Mouse (Mus musculus): ENCODE data around the gene Uqcr11.

Gene Uqcr11

GRCm38 (mm10) chr10:80406684-80407501 lies at the start of gene Uqcr11:
Gene Uqcr11, minus strand, starts transcription at chr10:80406830.
- peak; percentile 96 for DNase-seq

DNA sequence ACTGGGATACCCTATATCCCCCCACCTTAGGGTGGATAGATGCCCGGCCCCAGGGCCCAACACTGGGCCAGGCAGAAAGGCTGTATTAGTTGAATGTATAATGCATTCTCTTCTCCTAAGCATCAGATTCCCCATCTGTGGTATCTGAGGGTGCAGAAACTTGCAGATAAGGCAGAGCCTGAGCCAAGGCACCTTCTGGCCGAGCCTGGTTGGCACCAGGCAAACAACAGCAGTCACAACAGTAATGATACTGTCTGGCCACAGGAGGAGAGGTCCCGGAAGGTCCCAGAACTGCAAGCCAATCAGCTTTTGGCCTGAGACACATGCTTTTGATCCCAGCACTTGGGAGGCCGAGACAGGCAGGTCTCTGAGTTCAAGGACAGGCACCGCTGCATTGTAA lies 49.1 kb upstream of the Uqcr11 start:
- no peak for DNase-seq

DNA sequence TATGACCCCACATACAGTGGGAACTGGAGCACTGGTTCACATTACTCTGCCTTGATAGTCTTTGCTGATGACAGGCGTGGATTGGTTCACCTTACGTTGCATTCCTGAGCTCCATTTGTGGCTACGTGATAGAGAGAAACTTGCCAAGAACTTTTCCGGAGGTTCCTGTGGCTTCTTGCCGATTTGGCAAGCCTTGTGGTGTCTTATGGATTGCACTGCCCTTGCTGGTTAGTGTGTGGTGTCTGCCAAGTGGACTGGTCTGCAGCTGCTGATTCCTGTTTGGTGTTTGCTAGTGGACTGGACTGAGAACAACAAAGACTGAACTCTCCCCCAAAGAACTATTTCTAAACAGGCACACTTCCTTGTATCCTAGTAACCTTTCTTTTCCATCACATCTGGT lies 48.2 kb upstream of the Uqcr11 start:
- DNase-seq = no peak

GRCm38 (mm10) chr10:80453601-80454000 lies 47.0 kb upstream of the Uqcr11 start:
- no peak for DNase-seq

GRCm38 (mm10) chr10:80450599-80450998 lies 44.0 kb upstream of the Uqcr11 start:
- DNase-seq = no peak

- peak; percentile 80 for DNase-seq
Observed at GRCm38 (mm10) chr10:80445898-80446601, 39.4 kb upstream of the Uqcr11 start.

- DNase-seq = no peak
Observed at GRCm38 (mm10) chr10:80445052-80445451, 38.4 kb upstream of the Uqcr11 start.

DNA sequence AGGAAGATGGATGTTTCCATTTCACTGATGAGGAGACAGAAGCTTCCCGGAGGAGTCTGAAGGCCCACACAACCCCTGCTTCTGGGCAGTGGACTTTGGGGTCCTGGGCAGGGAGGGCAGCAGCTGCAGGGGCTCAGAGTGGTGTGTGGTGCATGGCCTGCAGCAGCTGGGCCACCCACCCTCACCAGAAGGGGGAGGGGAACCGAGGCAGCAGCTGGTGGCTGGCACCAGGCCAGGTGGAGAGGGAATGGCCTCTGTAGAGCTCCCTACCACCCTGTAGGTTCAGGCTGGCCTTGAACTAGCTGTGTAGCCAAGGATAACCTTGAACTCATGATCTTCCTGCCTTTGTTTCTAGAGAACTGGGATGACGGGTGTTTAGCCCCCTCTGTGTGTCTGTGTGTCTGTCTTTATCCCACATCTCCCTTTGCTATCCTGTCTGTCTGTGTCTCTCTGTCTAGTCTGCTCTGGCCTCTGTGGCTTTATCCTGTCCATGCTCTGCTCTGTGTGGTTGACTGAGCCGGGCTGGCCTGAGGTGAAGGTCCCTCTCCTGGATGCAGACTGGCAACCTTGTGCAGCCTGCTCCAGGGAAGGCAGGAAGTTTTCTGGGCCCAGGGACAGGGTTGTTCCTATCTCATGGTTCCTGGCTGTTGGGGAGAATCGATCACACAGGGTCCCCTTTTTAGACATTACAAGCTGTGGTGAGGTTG lies 37.9 kb upstream of the Uqcr11 start:
- peak; percentile 71 for DNase-seq

DNA sequence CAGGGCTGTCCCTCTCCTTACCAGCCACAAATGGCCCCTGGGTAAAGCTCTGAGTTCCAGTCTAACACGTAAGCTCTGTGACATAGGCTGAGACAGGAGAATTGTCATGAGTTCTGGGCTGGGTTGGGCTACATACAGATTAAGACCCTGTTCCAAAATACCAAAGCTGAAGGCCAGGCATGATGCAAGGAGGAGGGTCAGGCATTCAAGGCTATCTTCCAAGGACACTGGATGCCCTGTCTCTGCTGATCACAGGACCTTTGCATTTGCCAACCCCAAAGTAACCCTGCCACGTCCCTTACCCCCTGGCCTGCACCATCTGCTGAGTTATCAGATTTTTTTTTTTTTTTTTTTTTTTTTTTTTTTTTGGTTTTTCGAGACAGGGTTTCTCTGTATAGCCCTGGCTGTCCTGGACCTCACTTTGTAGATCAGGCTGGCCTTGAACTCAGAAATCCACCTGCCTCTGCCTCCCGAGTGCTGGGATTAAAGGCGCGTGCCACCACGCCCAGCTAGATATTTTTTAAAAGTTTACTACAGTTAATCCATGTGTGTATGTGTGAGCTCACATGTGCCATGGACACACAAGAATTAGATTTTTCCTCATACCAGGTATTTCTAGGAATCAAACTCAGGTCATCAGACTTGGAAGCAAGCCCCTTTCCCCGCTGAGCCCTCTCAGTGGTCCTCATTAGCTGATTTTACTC lies 37.1 kb upstream of the Uqcr11 start:
- no peak for DNase-seq

GRCm38 (mm10) chr10:80442989-80443388 lies 36.4 kb upstream of the Uqcr11 start:
- no peak for DNase-seq

- DNase-seq = no peak
Observed at GRCm38 (mm10) chr10:80441598-80441997, 35.0 kb upstream of the Uqcr11 start.

- DNase-seq = no peak
Observed at GRCm38 (mm10) chr10:80440031-80440430, 33.4 kb upstream of the Uqcr11 start.

DNA sequence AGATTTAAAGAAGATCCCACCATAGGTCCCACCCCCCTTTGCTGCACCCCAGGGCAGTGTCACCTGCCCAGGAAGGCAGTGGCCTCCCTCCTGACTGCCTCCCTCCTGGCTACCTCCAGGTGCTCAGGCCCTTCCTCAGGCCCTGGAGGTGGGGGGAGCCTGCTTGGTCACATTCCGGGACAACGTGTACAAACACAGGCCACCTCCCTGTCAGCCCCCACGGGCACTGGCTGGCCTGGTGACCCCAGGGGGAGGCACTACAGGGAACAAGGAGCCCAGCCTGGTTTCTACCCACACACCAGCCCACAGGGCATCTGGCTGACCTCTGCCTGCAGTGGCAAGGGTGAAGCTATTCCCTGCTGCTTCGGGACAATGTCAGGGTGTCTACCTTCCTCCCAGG lies 31.3 kb upstream of the Uqcr11 start:
- DNase-seq = no peak

GRCm38 (mm10) chr10:80436276-80436675 lies 29.6 kb upstream of the Uqcr11 start:
- peak; percentile 58 for DNase-seq

GRCm38 (mm10) chr10:80435764-80436163 lies 29.1 kb upstream of the Uqcr11 start:
- DNase-seq = no peak

- DNase-seq = no peak
Observed at GRCm38 (mm10) chr10:80434823-80435222, 28.2 kb upstream of the Uqcr11 start.

DNA sequence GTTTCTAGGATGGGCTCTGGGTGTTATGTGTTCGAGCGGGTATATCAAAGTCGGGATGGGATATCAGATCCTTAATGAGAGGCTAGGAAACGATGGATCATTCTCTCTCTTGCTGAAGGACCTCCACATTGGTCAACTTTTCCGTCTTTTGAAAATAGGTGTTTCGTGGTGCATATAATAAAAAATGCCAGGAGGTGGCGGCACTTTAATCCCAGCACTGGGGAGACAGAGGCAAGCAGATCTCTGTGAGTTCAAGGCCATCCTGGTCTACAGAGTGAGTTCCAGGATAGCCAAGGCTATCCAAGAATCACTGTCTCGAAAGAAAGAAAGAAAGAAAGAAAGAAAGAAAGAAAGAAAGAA lies 27.6 kb upstream of the Uqcr11 start:
- no peak for DNase-seq

DNA sequence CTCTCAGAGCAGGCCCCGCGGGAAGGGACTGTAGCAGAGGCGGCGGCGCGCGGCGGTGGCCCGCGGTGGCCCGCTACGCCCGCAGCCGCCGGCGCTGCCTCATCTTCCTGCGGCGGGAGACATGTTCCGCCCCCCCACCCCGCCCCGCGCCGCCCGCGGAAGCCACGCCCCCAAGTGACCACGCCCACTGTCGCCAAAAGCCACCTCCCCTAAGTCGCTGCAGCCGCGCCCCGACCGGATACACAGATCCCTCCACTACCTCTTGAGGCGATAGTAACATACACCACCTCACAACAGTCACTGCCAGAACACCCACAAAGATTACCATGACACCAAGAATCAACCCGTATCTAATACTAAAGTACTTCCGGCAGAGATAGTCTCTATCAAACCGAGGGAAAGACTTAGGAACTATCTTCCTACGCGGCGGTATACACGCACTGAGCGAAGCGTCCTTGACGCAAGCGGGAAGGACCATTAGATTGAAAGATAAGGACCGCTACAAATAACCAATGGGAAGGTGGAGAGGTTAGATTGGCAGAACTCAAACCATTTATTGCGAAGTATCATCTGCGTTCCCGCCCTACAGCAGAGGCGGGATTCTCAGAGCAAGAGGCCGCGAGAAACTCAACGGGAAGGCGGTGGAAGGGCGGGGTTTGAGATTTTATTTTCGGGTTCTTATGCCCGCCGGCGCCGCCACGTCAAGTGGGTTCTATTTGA lies 27.0 kb upstream of the Uqcr11 start, which contains the start of gene Tcf3:
TSS of gene Tcf3 (minus strand) at position 135 of the 720 bp plus-strand sequence.
- DNase-seq = peak; percentile 98

DNA sequence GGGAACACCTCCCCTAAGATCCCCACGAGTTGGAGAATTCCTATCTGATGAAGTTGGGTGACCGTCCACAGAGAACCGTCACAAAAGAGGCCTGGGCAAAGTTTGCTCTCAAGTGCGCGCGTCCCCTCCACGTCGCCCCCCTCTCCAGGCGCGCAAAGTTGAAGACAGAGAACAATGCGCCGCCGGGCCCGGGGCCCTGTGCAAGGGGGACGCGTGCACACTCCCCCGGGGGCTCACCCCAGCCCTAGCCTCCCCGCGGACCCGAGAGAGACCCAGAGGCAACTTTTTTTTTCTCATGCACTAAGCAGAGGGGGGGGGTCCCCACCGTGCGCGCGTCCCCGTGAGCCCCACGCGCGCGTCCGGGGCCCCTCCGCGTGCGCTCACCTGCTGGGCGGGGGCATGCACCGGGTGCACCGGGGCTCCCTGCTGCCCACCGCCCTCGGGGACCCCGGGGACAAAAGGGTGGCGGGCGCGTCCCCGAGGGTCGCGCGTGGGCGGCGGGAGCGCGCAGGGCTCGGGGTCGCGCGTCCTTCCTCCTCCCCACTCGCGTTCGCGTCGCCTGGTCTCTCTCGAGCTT lies 26.4 kb upstream of the Uqcr11 start:
- peak; percentile 64 for DNase-seq

DNA sequence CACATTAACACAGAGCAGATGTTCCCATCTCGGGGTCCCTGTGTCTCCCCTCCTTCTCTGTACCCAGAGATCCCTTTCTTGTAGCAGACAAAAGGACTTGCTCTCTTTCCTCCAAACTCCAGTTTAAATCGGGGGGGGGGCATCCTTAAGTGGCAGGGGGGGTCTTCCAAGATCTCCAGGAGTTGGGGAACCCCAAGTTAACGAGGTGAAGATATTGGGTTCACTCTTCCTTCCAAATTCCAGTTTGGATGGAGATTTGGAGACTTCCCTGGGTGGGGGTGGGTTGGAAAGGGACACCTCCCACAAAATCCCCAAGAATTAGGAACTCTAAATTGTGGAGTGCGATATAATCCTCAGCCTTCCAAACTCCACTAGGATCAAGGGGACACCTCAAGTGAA lies 25.8 kb upstream of the Uqcr11 start:
- no peak for DNase-seq

GRCm38 (mm10) chr10:80431570-80432386 lies 25.1 kb upstream of the Uqcr11 start:
- DNase-seq = no peak
